Mouse (Mus musculus) T-helper 1 cell (primary cell): ENCODE measurements around the gene Edem3.

Experiments
- in situ Hi-C: fragments of 300-600 bp; cut with MboI, MseI; formaldehyde crosslinking; loops from one replicate; pipeline ENCODE4 v1.15.1; 2025; ENCODE audit warnings: high pct_unique_total_duplicates

Gene Edem3

GRCm38 (mm10) chr1:151862109-151862508 lies 106.9 kb downstream of the Edem3 start:
- in situ Hi-C loops, result no loop called here

GRCm38 (mm10) chr1:151863135-151863796 lies 108.1 kb downstream of the Edem3 start:
- in situ Hi-C loops, result no loop called here

- in situ Hi-C loops, result no loop called here
Observed at GRCm38 (mm10) chr1:151863797-151864147, 108.6 kb downstream of the Edem3 start.

DNA sequence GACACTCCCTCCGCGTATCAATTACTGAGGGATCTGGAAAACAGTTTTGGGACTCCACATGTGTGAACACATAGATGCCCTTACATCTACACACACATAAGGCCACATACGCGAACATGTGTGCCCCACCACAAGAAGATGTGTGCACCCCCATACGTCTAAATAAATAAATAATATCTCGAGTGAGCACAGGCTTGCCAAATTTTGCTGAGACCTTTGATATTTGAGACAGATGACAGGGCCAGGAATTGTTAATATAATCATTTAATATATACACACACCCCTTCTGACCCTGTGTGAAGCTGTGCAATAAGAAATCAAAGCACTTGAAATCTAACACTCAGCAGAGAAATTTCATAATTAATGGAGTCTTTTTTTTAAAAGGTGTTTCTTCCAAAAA lies 109.2 kb downstream of the Edem3 start:
- in situ Hi-C loops, result no loop called here
